Mouse (Mus musculus) neural tube, embryonic 14.5 days (tissue): Measurements from ENCODE around the gene Tmem117. TPM values are rescaled to one million over a fixed set of nuclear protein-coding genes. Genes with fewer than 3 reads are reported as not detected.

Experiments
- ATAC-seq: fragments of 200-750 bp; cut with Nextera tagmentation; 2 replicates; pipeline ENCODE4 v1.8.0; 2017; ENCODE audit warnings: low read depth, mild to moderate bottlenecking, moderate TSS enrichment, moderate library complexity
- H3K27ac ChIP-seq: fragments of 300-500 bp; sonication (generic); 2 replicates; pipeline ENCODE4 v1.5.1; 2014; ENCODE audit warnings: low read depth, mild to moderate bottlenecking, control low read depth, low read length, moderate library complexity, mixed read lengths
- H3K27me3 ChIP-seq: fragments of 300-500 bp; sonication (generic); 2 replicates; pipeline ENCODE4 v1.6.1; 2014; ENCODE audit warnings: low read length; ENCODE audit not compliant: control insufficient read depth, insufficient read depth
- H3K36me3 ChIP-seq: fragments of 300-500 bp; sonication (generic); 2 replicates; pipeline ENCODE4 v1.6.1; 2014; ENCODE audit warnings: low read length, mixed read lengths; ENCODE audit not compliant: control insufficient read depth, insufficient read depth
- H3K4me1 ChIP-seq: fragments of 300-500 bp; sonication (generic); 2 replicates; pipeline ENCODE4 v1.6.1; 2014; ENCODE audit warnings: low read length; ENCODE audit not compliant: control insufficient read depth, insufficient read depth
- H3K4me2 ChIP-seq: fragments of 300-500 bp; sonication (generic); 2 replicates; pipeline ENCODE4 v1.6.1; 2014; ENCODE audit warnings: mild to moderate bottlenecking, low read depth, low read length, control low read depth
- H3K4me3 ChIP-seq: fragments of 300-500 bp; sonication (generic); 2 replicates; pipeline ENCODE4 v1.5.1; 2014; ENCODE audit warnings: low read depth, low read length, control low read depth, mixed read lengths
- H3K9ac ChIP-seq: fragments of 300-500 bp; sonication (generic); replicated peaks from 2 replicates; pipeline ENCODE4 v1.6.1; 2014; ENCODE audit warnings: low read depth, mild to moderate bottlenecking, control low read depth, low read length, mixed read lengths
- H3K9me3 ChIP-seq: fragments of 300-500 bp; sonication (generic); 2 replicates; pipeline ENCODE4 v1.6.1; 2016; ENCODE audit warnings: low read length; ENCODE audit not compliant: control insufficient read depth
- WGBS: fragments of 180-500 bp; shearing (Covaris S2); extraction: QIAGEN DNeasy Blood & Tissue Kit; methylation state at CpG from one replicate; pipeline ENCODE4 v1.1.7; 2014; 5-methylcytosine and 5-hydroxymethylcytosine counted together
- polyA plus RNA-seq: library from polyadenylated mRNA; unstranded; fragments of >200 nt; fragmentation: Nextera tagmentation; extraction: Ambion mirVana; gene quantifications from 2 replicates; pipeline ENCODE4 v1.2.1, GENCODE M21; 2014

The Tmem117 gene
- polyA plus RNA-seq, 1 experiment from 2014 or later: 19.5 TPM

DNA sequence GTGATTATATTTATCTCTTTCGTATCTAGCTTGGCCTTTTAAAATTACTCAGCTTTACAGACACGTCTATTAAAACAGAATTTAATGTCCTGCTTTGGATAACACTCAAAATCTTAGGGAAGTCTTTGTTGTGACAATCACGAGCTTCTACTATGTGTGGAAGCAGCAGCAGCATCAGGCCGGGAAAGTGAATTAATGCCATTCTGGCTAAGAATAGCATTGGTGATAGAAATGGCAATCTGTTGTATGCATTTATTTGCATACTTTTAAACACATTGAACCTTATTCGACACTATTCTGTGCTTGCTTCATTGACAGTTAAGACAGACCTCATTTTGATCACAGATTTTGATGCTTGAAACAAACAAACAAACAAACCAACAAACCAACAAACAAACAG, 239.3 kb downstream of the Tmem117 start:
- Histone ChIP-seq H3K9ac (no peak overlapping the region), H3K36me3 (no peaks in the 10 kb centered on the region), H3K27me3 (no peaks in the 10 kb centered on the region), H3K4me3 (no peak overlapping the region), H3K4me1 (no peaks in the 10 kb centered on the region), H3K4me2 (no peak overlapping the region), H3K27ac (no peak overlapping the region), H3K9me3 (no peaks in the 10 kb centered on the region)
- WGBS: 72% methylated on average over 5 of the region's 5 CpGs
- ATAC-seq: no peak

DNA sequence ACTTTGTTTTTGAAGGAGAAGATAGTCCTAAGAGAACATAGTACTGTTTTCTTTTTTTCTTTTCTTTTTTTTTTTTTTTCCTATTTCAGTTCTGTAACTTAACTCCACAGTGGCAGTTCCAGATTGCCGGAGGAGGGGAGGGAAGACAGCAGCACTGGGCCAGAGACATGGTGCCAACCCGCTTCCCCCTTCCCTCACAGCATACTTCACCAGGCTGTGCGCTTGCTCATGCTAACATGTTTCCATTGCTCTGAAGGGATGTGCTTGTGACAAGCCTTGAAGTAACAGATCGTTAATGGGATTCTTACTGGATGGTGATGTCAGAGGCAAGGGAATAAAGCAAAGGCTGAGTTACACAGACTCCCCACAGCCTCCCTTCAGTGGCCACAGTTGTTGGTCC, 256.0 kb downstream of the Tmem117 start:
- Histone ChIP-seq H3K4me2 (no peak overlapping the region), H3K36me3 (no peaks in the 10 kb centered on the region), H3K27me3 (no peaks in the 10 kb centered on the region), H3K4me1 (no peaks in the 10 kb centered on the region), H3K27ac (no peak overlapping the region), H3K9ac (no peak overlapping the region), H3K9me3 (no peaks in the 10 kb centered on the region), H3K4me3 (no peak overlapping the region)
- 86% methylated on average over 4 of the region's 4 CpGs for WGBS
- no peak for ATAC-seq

DNA sequence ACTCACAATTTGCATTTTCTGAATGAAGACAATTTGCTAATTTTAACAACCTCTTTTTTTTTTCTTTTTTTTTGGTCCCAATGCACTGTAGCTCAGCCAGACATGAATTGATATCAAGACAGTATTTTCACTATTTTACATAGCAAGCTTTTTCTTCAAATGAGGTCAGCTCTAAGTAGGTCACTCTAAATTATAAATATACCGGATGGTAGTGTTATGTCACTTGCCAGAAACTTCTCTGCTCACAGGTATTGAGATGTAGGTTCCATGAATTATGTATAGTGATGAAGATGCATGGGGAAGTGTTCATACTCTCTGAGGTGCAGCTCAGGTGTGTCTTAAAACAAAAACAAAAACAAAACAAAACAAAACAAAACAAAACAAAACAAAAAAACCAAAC, 264.2 kb downstream of the Tmem117 start:
- H3K4me1 ChIP-seq: no peaks in the 10 kb centered on the region
- H3K4me2 ChIP-seq: no peak overlapping the region
- ATAC-seq: no peak
- no peaks in the 10 kb centered on the region for H3K36me3 ChIP-seq
- H3K4me3 ChIP-seq: no peak overlapping the region
- H3K27ac ChIP-seq: no peak overlapping the region
- no peaks in the 10 kb centered on the region for H3K9me3 ChIP-seq
- WGBS: 70% methylated on average over 1 of the region's 1 CpGs
- H3K27me3 ChIP-seq: no peaks in the 10 kb centered on the region
- H3K9ac ChIP-seq: no peak overlapping the region

DNA sequence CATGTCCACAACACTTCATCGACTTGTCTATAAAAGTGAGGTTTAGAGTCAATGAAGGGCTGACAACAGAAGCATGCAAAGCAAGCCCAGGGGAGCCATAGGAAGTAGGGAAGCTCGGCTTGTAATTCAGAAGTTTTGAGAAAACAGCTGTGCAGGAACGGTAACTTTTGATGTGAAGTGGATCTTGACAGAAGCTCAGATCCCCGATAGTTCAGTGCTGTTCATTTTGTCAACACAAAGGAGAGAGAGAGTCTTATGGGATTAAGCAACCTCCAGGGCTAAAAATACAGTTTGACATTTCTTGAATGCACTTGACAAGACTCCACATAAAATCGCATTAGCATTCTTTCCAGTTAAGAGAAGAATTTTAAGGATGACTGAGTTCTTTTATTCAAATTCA, 265.1 kb downstream of the Tmem117 start:
- WGBS: 59% methylated on average over 5 of the region's 5 CpGs
- ATAC-seq: no peak
- no peak overlapping the region for H3K4me3 ChIP-seq

DNA sequence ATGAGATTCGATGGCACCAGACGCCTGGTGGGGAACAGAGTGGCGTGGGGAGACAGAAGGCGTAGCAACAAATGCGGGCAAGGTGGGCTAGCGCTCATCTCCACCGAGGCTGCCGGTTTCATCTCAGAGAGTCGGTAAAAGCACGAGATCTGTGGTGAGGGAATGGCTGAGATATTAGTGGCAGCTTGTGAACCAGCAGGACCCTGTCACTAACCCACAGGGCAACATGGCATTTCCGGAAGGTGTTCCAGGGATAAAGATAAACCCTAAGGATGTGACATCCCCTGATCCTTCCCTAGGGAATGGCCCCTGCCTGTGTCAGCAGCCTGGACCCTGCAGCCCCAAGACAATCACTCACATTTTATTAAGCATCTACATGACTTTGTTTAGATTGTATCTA, 266.6 kb downstream of the Tmem117 start:
- no peaks in the 10 kb centered on the region for H3K4me1 ChIP-seq
- no peaks in the 10 kb centered on the region for H3K9me3 ChIP-seq
- no peak overlapping the region for H3K4me2 ChIP-seq
- no peaks in the 10 kb centered on the region for H3K27me3 ChIP-seq
- no peaks in the 10 kb centered on the region for H3K36me3 ChIP-seq
- ATAC-seq: no peak
- H3K27ac ChIP-seq: no peak overlapping the region
- H3K9ac ChIP-seq: no peak overlapping the region
- WGBS: 94% methylated on average over 11 of the region's 11 CpGs
- H3K4me3 ChIP-seq: no peak overlapping the region

More for the DNA sequence above, 265.1 kb downstream of the Tmem117 start:
- no peaks in the 10 kb centered on the region for H3K27me3 ChIP-seq
- H3K27ac ChIP-seq: no peak overlapping the region
- no peaks in the 10 kb centered on the region for H3K9me3 ChIP-seq
- no peak overlapping the region for H3K4me2 ChIP-seq
- no peak overlapping the region for H3K9ac ChIP-seq
- no peaks in the 10 kb centered on the region for H3K36me3 ChIP-seq
- no peaks in the 10 kb centered on the region for H3K4me1 ChIP-seq

DNA sequence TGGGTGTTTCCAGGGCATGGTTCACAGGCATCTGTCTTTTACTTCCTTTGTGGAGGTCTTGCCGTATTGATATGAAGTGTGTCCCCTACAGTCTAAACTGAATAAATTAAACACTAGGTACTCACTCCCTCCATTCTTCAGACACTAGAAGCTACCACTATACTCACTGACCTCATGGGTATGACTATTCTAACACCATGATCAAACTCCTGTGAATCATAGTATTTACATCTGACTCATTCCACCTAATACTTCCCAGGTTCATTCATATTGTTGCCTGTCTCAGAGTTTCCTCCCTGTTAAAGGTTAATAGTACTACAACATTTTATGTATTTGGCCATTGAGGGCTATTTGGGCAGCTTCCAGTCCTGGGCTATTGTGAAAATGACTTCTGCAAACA, 274.2 kb downstream of the Tmem117 start:
- no peaks in the 10 kb centered on the region for H3K27me3 ChIP-seq
- no peak overlapping the region for H3K27ac ChIP-seq
- H3K36me3 ChIP-seq: no peaks in the 10 kb centered on the region
- 97% methylated on average over 1 of the region's 1 CpGs for WGBS
- H3K9me3 ChIP-seq: no peaks in the 10 kb centered on the region
- no peak for ATAC-seq
- H3K4me1 ChIP-seq: peaks cover 5% of the 10 kb centered on the region; the same call in 1 of the 2 replicates
- H3K4me3 ChIP-seq: no peak overlapping the region
- no peak overlapping the region for H3K4me2 ChIP-seq
- H3K9ac ChIP-seq: no peak overlapping the region

DNA sequence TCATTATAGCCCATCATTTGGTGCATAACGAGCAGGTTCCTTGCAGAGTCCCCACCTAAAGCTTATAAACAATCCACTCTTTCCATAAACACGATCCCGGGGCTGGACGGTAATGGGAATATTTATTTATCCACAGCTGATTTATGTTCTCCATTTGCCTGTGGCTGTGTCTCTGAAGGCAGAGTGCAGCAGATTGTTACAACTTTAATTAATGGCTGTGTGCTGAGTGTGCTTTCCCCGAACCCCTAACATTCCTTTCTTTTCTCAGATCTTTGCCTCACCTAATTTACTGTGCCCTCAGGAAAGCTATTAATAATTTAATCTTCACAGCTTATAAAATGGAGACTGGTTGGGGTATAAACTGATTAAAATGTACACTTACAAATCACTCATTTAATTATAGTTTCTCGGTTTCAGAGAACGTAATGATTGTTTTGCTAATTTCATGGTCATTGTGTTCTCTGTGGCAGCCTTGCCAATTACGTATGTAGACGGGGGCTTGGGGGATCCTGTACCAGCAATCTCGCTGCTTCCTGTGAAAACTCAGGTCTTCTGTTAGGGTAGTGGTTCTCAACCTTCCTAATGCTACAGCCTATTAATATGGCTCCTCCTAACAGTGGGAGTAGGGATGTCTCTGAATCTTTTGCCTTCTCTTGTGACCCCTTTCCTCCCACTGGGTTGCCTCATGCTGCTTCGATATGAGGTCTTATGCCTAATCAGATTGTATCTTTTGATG, 275.8 kb downstream of the Tmem117 start:
- peak; percentile 87 for ATAC-seq
- 20% methylated on average over 11 of the region's 11 CpGs for WGBS
- H3K9ac ChIP-seq: no peak overlapping the region
- H3K27me3 ChIP-seq: no peaks in the 10 kb centered on the region
- no peaks in the 10 kb centered on the region for H3K9me3 ChIP-seq
- no peak overlapping the region for H3K4me3 ChIP-seq
- no peaks in the 10 kb centered on the region for H3K36me3 ChIP-seq
- H3K4me1 ChIP-seq: peaks cover 5% of the 10 kb centered on the region; the same call in 1 of the 2 replicates
- no peak overlapping the region for H3K27ac ChIP-seq
- H3K4me2 ChIP-seq: no peak overlapping the region

DNA sequence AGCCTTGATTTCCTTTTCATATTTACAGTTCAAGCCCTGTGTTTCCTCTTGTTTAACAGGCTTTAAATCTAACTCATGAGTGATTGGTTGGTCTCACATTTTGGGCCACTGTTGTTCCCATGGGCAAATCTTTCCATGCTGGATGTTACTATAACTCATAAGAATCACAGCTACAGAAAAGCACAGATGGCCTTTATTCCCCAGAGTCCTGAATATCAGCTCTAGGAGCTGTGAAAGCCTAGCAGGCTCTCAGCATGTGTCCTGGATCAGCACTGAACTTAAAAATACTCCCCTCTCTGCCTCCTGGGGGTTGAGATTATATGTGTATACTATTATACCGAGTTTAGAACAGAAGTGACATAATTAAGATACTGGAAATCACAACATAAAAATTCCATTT, 292.6 kb downstream of the Tmem117 start:
- 21% methylated on average over 1 of the region's 1 CpGs for WGBS
- Histone ChIP-seq H3K4me3 (no peak overlapping the region), H3K4me1 (no peaks in the 10 kb centered on the region), H3K27me3 (no peaks in the 10 kb centered on the region), H3K4me2 (no peak overlapping the region), H3K27ac (no peak overlapping the region), H3K9me3 (no peaks in the 10 kb centered on the region), H3K9ac (no peak overlapping the region), H3K36me3 (no peaks in the 10 kb centered on the region)
- no peak for ATAC-seq

DNA sequence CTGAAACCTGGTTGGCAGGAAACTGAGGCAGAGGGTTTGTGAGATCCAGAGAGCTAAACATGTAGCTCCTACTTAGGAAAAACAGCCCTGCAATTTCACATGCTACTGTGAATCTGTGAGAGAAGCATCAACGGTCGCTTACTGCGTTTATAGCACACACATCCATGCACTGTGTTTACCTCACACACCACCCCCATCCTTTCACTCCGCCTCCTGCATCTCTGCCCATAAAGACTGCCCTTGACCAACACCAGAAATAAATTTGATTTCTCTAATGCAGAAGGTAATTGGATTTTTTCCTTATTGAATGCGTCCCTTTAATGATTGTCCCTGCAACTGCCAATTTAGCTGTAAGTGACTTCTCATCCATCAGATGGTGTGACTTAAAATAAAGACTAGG, 299.0 kb downstream of the Tmem117 start:
- Histone ChIP-seq H3K27me3 (no peaks in the 10 kb centered on the region), H3K4me3 (no peak overlapping the region), H3K9ac (no peak overlapping the region), H3K36me3 (no peaks in the 10 kb centered on the region), H3K27ac (no peak overlapping the region), H3K9me3 (no peaks in the 10 kb centered on the region), H3K4me2 (no peak overlapping the region), H3K4me1 (no peaks in the 10 kb centered on the region)
- no peak for ATAC-seq
- WGBS: 42% methylated on average over 5 of the region's 5 CpGs
